Mouse (Mus musculus): ENCODE results near the gene Mrnip. TPM values are rescaled to one million over a fixed set of nuclear protein-coding genes. Genes with fewer than 3 reads are reported as not detected.
"Not testable (repeated sequence)": the region's sequence is repeated elsewhere in the genome, so short reads cannot be mapped to it uniquely, and the experiment has no call there.

Mrnip gene
- polyA plus RNA-seq (2015; fragmentation: Nextera tagmentation; extraction: Ambion mirVana): 32.7 and 39.2 TPM in 2 replicates

- ATAC-seq: peak; percentile 70
- WGBS: 4% methylated on average over 19 of the region's 19 CpGs
- not testable (repeated sequence) for H3K27me3 ChIP-seq (ENCODE audit: control insufficient read depth, insufficient read depth, low read depth, low read length); H3K4me1 ChIP-seq (ENCODE audit: control insufficient read depth, insufficient read depth, low read length); H3K9me3 ChIP-seq (replicated peaks; ENCODE audit: control insufficient read depth, low read length, poor library complexity, severe bottlenecking)
- Histone ChIP-seq H3K9ac (ENCODE audit: low read depth, low read length) (peak within 1 kb of the TSS; percentile 65), H3K4me2 (ENCODE audit: low read length) (peak within 1 kb of the TSS; percentile 69), H3K4me3 (ENCODE audit: low read depth, low read length) (peak within 1 kb of the TSS; percentile 48), H3K27ac (ENCODE audit: low read length) (peak within 1 kb of the TSS; percentile 84), H3K36me3 (ENCODE audit: control insufficient read depth, insufficient read depth, low read length) (peaks cover 13% of the 10 kb centered on the region; the same call in 1 of the 2 replicates)
These were observed at the start of gene Mrnip for GRCm38 (mm10) chr11:50174111-50174729. Gene Mrnip, plus strand, starts transcription at chr11:50174444.

DNA sequence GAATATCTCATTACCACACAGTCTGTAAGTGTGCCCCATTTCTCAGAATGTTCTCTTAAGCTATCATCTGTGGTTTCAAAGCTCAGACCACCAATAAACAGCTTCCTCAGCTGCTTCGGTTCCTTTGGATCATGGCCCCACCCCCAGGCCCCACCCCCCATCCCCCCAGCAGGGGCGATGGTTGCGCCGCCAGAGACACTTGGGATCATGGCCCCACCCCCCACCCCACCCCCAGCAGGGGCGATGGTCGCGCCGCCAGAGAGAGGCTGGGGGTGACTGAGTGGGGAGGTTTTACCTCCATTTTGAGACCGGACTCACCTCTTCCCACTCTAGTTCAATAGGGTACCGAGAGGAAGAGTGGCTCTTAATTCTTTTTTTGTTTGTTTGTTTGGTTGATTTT lies 46.5 kb upstream of the Mrnip start:
- H3K4me3 ChIP-seq (ENCODE audit: low read depth, low read length): no peak overlapping the region
- H3K4me2 ChIP-seq (ENCODE audit: low read length): peak overlapping the region; percentile 28; the same call in 1 of the 2 replicates
- no peak for ATAC-seq
- H3K36me3 ChIP-seq (ENCODE audit: control insufficient read depth, insufficient read depth, low read length): no peaks in the 10 kb centered on the region; the same call in 1 of the 2 replicates
- no peaks in the 10 kb centered on the region for H3K9me3 ChIP-seq (replicated peaks; ENCODE audit: control insufficient read depth, low read length, poor library complexity, severe bottlenecking)
- no peak overlapping the region for H3K27ac ChIP-seq (ENCODE audit: low read length)
- H3K4me1 ChIP-seq (ENCODE audit: control insufficient read depth, insufficient read depth, low read length): peaks cover 14% of the 10 kb centered on the region
- H3K9ac ChIP-seq (ENCODE audit: low read depth, low read length): no peak overlapping the region
- WGBS: 3% methylated on average over 10 of the region's 10 CpGs
- H3K27me3 ChIP-seq (ENCODE audit: control insufficient read depth, insufficient read depth, low read depth, low read length): no peaks in the 10 kb centered on the region

DNA sequence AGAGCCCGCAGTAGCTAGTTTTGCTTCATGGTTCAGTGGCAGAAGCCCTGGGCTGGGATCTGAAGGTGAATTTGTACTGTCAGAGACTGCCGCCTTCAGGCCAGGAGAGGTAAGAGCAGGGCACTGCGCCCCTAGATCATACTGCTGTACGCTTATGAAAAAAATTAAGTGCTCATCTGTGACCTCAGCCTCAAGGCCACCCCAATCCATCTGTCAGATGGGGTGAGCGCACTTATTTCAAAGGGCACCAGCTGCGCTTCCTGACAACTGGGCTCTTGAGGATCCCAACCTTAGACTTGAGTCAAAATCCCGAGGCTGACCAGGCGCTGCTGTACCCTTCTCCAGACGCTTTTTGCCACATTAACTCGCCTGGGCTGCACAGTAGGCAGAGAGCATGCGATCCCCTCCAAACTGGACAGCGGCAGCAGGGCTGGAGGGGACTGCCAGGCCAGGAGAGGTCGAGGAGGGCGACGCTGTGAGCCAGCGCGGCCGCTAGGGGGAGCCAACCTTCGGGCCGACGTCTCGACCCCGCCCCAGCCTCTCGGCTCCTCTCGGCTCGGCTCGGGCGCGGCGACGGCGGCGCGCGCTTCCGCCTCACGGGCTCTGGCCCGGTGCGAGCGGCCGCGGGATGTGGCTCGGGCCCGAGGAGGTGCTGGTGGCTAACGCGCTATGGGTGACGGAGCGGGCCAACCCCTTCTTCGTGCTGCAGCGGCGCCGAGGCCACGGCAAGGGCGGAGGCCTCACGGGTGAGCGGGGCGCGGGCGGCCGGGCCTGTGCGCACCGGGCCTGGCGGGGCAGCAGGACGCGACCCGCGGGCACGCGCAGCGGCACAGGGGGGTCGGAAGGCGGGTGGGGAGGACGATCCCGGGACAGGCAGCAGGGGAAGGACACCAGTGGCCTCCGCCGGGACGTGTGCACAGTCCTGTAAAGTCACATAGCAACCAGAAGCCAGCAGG lies 43.2 kb upstream of the Mrnip start, which contains the start of gene Tbc1d9b:
TSS of gene Tbc1d9b (plus strand) at position 586 of the 956 bp plus-strand sequence.
- H3K9me3 ChIP-seq (replicated peaks; ENCODE audit: control insufficient read depth, low read length, poor library complexity, severe bottlenecking): no peaks in the 10 kb centered on the region
- H3K36me3 ChIP-seq (ENCODE audit: control insufficient read depth, insufficient read depth, low read length): no peaks in the 10 kb centered on the region; the same call in 1 of the 2 replicates
- peak within 1 kb of the TSS; percentile 90 for H3K4me3 ChIP-seq (ENCODE audit: low read depth, low read length)
- no peaks in the 10 kb centered on the region for H3K27me3 ChIP-seq (ENCODE audit: control insufficient read depth, insufficient read depth, low read depth, low read length)
- ATAC-seq: peak; percentile 94
- H3K4me1 ChIP-seq (ENCODE audit: control insufficient read depth, insufficient read depth, low read length): peaks cover 14% of the 10 kb centered on the region
- H3K9ac ChIP-seq (ENCODE audit: low read depth, low read length): peak within 1 kb of the TSS; percentile 100
- peak within 1 kb of the TSS; percentile 93 for H3K27ac ChIP-seq (ENCODE audit: low read length)
- WGBS: under 1% methylated on average over 70 of the region's 77 CpGs
- peak within 1 kb of the TSS; percentile 77 for H3K4me2 ChIP-seq (ENCODE audit: low read length)

DNA sequence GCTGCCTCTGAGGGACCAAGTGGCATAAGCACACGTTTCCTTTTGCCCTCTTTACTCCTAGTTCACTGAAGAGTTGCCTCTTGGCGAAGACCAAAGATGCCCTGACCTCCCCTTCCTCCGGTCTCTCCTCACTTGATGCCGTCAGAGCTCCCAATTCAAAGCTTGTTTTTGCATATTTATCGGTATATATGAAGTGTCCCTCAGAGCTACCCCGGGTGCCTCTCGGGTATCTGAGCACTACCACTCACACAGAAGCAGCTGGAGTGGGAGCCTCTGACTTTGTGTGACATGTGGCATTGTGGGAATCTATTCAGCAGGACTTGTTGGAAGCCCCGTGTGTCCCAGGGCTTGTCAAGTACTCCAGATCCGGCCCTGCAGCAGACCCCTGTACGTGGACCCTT lies 42.4 kb upstream of the Mrnip start:
- no peaks in the 10 kb centered on the region for H3K27me3 ChIP-seq (ENCODE audit: control insufficient read depth, insufficient read depth, low read depth, low read length)
- H3K36me3 ChIP-seq (ENCODE audit: control insufficient read depth, insufficient read depth, low read length): peaks cover 3% of the 10 kb centered on the region; the same call in 1 of the 2 replicates
- H3K9me3 ChIP-seq (replicated peaks; ENCODE audit: control insufficient read depth, low read length, poor library complexity, severe bottlenecking): no peaks in the 10 kb centered on the region
- ATAC-seq: peak; percentile 7; the same call in 1 of the 2 replicates
- H3K27ac ChIP-seq (ENCODE audit: low read length): peak overlapping the region; percentile 93
- peak overlapping the region; percentile 90 for H3K4me3 ChIP-seq (ENCODE audit: low read depth, low read length)
- WGBS: 7% methylated on average over 10 of the region's 10 CpGs
- H3K4me1 ChIP-seq (ENCODE audit: control insufficient read depth, insufficient read depth, low read length): peaks cover 14% of the 10 kb centered on the region
- peak overlapping the region; percentile 77 for H3K4me2 ChIP-seq (ENCODE audit: low read length)
- peak overlapping the region; percentile 100 for H3K9ac ChIP-seq (ENCODE audit: low read depth, low read length)

DNA sequence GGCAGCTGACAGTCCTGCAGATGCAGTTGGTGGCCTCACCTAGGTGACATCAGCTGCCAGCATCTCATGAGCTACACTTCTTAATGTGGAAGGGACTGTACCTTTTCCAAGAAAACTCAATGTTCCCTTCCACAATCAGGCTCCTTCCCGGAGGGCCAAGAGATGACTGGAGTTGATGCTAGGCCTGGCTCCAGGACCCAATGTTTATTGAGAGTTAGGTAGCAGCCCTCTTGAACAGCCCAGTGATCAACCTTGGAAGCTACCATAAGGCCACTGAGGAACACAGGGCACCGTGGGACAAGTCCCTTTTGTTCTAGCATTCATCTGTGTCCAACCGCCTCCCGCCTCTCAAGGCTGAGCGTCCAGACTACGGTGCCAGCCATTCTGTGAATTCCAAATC lies 42.0 kb upstream of the Mrnip start:
- Histone ChIP-seq H3K4me1 (ENCODE audit: control insufficient read depth, insufficient read depth, low read length) (peaks cover 14% of the 10 kb centered on the region), H3K36me3 (ENCODE audit: control insufficient read depth, insufficient read depth, low read length) (peaks cover 6% of the 10 kb centered on the region; the same call in 1 of the 2 replicates), H3K4me3 (ENCODE audit: low read depth, low read length) (peak overlapping the region; percentile 90), H3K27ac (ENCODE audit: low read length) (peak overlapping the region; percentile 26), H3K4me2 (ENCODE audit: low read length) (peak overlapping the region; percentile 77), H3K9me3 (replicated peaks; ENCODE audit: control insufficient read depth, low read length, poor library complexity, severe bottlenecking) (no peaks in the 10 kb centered on the region), H3K9ac (ENCODE audit: low read depth, low read length) (peak overlapping the region; percentile 100), H3K27me3 (ENCODE audit: control insufficient read depth, insufficient read depth, low read depth, low read length) (no peaks in the 10 kb centered on the region)
- 75% methylated on average over 6 of the region's 6 CpGs for WGBS
- no peak for ATAC-seq

GRCm38 (mm10) chr11:50134136-50134859 lies 39.9 kb upstream of the Mrnip start:
- no peak overlapping the region for H3K4me2 ChIP-seq (ENCODE audit: low read length)
- no peak overlapping the region for H3K9ac ChIP-seq (ENCODE audit: low read depth, low read length)
- H3K4me3 ChIP-seq (ENCODE audit: low read depth, low read length): no peak overlapping the region
- H3K9me3 ChIP-seq (replicated peaks; ENCODE audit: control insufficient read depth, low read length, poor library complexity, severe bottlenecking): no peaks in the 10 kb centered on the region
- peaks cover 14% of the 10 kb centered on the region for H3K36me3 ChIP-seq (ENCODE audit: control insufficient read depth, insufficient read depth, low read length)
- WGBS: 88% methylated on average over 10 of the region's 10 CpGs
- ATAC-seq: no peak
- no peaks in the 10 kb centered on the region for H3K27me3 ChIP-seq (ENCODE audit: control insufficient read depth, insufficient read depth, low read depth, low read length)
- peaks cover 14% of the 10 kb centered on the region for H3K4me1 ChIP-seq (ENCODE audit: control insufficient read depth, insufficient read depth, low read length)
- H3K27ac ChIP-seq (ENCODE audit: low read length): no peak overlapping the region

DNA sequence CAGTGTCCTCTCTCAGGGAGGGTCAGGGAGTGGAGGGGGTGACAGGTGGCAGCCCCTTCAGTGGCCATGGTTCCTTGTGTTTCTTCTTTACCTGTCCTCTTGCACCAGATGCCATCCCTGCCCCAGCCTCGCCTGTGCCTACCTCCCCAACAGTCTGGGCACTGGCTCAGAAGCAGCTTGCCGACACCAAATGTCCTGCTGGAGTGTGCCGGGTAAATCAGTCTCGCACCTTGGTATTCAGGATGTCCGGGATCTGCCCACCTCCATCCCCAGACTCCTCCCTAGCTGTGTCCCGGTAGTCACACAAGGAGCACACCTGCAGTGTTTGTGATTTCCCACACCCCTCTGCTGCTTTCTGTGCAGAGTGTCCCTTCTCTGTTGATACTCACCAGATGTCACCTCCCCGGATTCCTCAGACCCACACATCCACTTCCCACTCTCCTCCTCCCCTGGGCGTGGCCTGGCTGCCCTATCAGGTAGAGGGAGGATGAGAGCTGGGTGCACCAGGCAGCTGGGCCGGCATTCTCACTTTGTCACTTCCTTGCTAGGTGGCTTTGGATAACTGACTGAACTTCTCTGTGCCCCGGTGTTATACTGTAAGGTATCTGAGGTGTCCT lies 35.9 kb upstream of the Mrnip start:
- Histone ChIP-seq H3K4me2 (ENCODE audit: low read length) (no peak overlapping the region), H3K27me3 (ENCODE audit: control insufficient read depth, insufficient read depth, low read depth, low read length) (no peaks in the 10 kb centered on the region), H3K9ac (ENCODE audit: low read depth, low read length) (no peak overlapping the region), H3K4me1 (ENCODE audit: control insufficient read depth, insufficient read depth, low read length) (no peaks in the 10 kb centered on the region; the same call in 1 of the 2 replicates), H3K9me3 (replicated peaks; ENCODE audit: control insufficient read depth, low read length, poor library complexity, severe bottlenecking) (no peaks in the 10 kb centered on the region), H3K4me3 (ENCODE audit: low read depth, low read length) (no peak overlapping the region), H3K36me3 (ENCODE audit: control insufficient read depth, insufficient read depth, low read length) (peaks cover 38% of the 10 kb centered on the region), H3K27ac (ENCODE audit: low read length) (no peak overlapping the region)
- WGBS: 78% methylated on average over 10 of the region's 10 CpGs
- ATAC-seq: no peak

- peaks cover 38% of the 10 kb centered on the region for H3K36me3 ChIP-seq (ENCODE audit: control insufficient read depth, insufficient read depth, low read length)
- no peak overlapping the region for H3K4me3 ChIP-seq (ENCODE audit: low read depth, low read length)
- no peak for ATAC-seq
- no peaks in the 10 kb centered on the region for H3K9me3 ChIP-seq (replicated peaks; ENCODE audit: control insufficient read depth, low read length, poor library complexity, severe bottlenecking)
- H3K27ac ChIP-seq (ENCODE audit: low read length): no peak overlapping the region
- no peak overlapping the region for H3K9ac ChIP-seq (ENCODE audit: low read depth, low read length)
- WGBS: 87% methylated on average over 7 of the region's 7 CpGs
- H3K27me3 ChIP-seq (ENCODE audit: control insufficient read depth, insufficient read depth, low read depth, low read length): no peaks in the 10 kb centered on the region
- no peak overlapping the region for H3K4me2 ChIP-seq (ENCODE audit: low read length)
- H3K4me1 ChIP-seq (ENCODE audit: control insufficient read depth, insufficient read depth, low read length): no peaks in the 10 kb centered on the region
These were observed 34.7 kb upstream of the Mrnip start for GRCm38 (mm10) chr11:50139571-50139970.
